Comparison of ENCODE assay signal across 8 mouse cellular contexts in the genomic region with DNA sequence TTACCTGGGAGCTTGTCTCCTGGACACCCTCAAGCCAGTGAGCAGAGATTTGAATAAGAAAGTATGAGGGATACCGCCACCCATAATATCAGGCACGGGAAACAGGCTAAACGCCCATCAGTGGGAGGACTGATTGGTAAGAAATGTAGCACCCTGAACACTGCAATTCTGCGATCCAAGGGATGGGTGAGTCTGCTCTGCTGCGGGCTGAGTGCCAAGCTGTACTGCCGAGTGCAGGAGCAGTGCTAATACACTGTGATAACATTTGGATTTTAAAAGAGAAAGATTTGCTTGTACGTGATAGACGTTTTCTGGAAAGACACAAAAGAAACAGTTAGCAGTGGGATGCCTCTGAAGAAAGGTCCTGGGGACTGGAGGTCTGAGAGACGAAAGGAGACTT. TPM values are rescaled to one million over a fixed set of nuclear protein-coding genes. Genes with fewer than 3 reads are reported as not detected.
DNase-seq lines count a peak whose midpoint lies in the region; ATAC-seq lines count a peak whose summit lies in the region.

No protein-coding gene starts in this region.

- no peaks in the 10 kb centered on the region for H3K9me3 ChIP-seq in midbrain, embryonic 14.5 days (ENCODE audit: control insufficient read depth, low read length)
- H3K9me3 ChIP-seq in midbrain, embryonic 15.5 days, result no peaks in the 10 kb centered on the region
- no peaks in the 10 kb centered on the region for H3K9me3 ChIP-seq in heart, embryonic 16.5 days (replicated peaks; ENCODE audit: control insufficient read depth, low read length)

- no peak overlapping the region for H3K4me2 ChIP-seq in midbrain, embryonic 14.5 days (ENCODE audit: low read length)
- H3K4me2 ChIP-seq in midbrain, embryonic 15.5 days, result no peak overlapping the region
- peak overlapping the region; percentile 38 for H3K4me2 ChIP-seq in heart, embryonic 16.5 days (ENCODE audit: low read depth, low read length)

- H3K9ac ChIP-seq in midbrain, embryonic 14.5 days (replicated peaks; ENCODE audit: low read length), result no peak overlapping the region
- no peak overlapping the region for H3K9ac ChIP-seq in midbrain, embryonic 15.5 days
- peak overlapping the region; percentile 6; the same call in 1 of the 2 replicates for H3K9ac ChIP-seq in heart, embryonic 16.5 days (ENCODE audit: low read length)

- H3K4me1 ChIP-seq in midbrain, embryonic 14.5 days (ENCODE audit: control insufficient read depth, insufficient read depth, low read length), result peaks cover 11% of the 10 kb centered on the region
- H3K4me1 ChIP-seq in midbrain, embryonic 15.5 days, result peaks cover 27% of the 10 kb centered on the region
- peaks cover 33% of the 10 kb centered on the region for H3K4me1 ChIP-seq in heart, embryonic 16.5 days (ENCODE audit: control insufficient read depth, insufficient read depth, low read length)

- H3K36me3 ChIP-seq in midbrain, embryonic 14.5 days (ENCODE audit: control insufficient read depth, insufficient read depth, low read length), result no peaks in the 10 kb centered on the region
- no peaks in the 10 kb centered on the region for H3K36me3 ChIP-seq in midbrain, embryonic 15.5 days (replicated peaks)
- H3K36me3 ChIP-seq in heart, embryonic 16.5 days (ENCODE audit: control insufficient read depth, insufficient read depth), result no peaks in the 10 kb centered on the region

- ATAC-seq in midbrain, embryonic 14.5 days (ENCODE audit: low FRiP score, low TSS enrichment), result no peak
- no peak for ATAC-seq in midbrain, embryonic 15.5 days (replicated peaks)
- peak; percentile 43 for ATAC-seq in heart, embryonic 16.5 days (replicated peaks; ENCODE audit: extremely low read depth, insufficient read depth, low FRiP score)
- ATAC-seq in inflammation-experienced regulatory T-cells, adult 6 months, result no peak

- DNase-seq in gastrocnemius, postnatal 14 days, result peak; percentile 32
- DNase-seq in gastrocnemius, postnatal 25 days, result no peak
- DNase-seq in midbrain, embryonic 14.5 days, result peak; percentile 47
- peak; percentile 57 for DNase-seq in right cerebral cortex, postnatal 4 days
- no peak for DNase-seq in spleen, adult 12 weeks (ENCODE audit: low spot score)

- H3K4me3 ChIP-seq in midbrain, embryonic 14.5 days (replicated peaks; ENCODE audit: low read depth, low read length), result no peak overlapping the region
- H3K4me3 ChIP-seq in midbrain, embryonic 15.5 days, result no peak overlapping the region
- no peak overlapping the region for H3K4me3 ChIP-seq in heart, embryonic 16.5 days (ENCODE audit: low read length)

- no peaks in the 10 kb centered on the region for H3K27me3 ChIP-seq in midbrain, embryonic 14.5 days (ENCODE audit: control insufficient read depth, insufficient read depth, low read length)
- H3K27me3 ChIP-seq in midbrain, embryonic 15.5 days (replicated peaks), result no peaks in the 10 kb centered on the region
- no peaks in the 10 kb centered on the region for H3K27me3 ChIP-seq in heart, embryonic 16.5 days (ENCODE audit: control insufficient read depth, insufficient read depth, low read length)

- 31% methylated on average over 9 of the region's 9 CpGs for WGBS in midbrain, embryonic 14.5 days
- WGBS in midbrain, embryonic 15.5 days, result 29% methylated on average over 9 of the region's 9 CpGs
- 23% methylated on average over 9 of the region's 9 CpGs for WGBS in heart, embryonic 16.5 days

- intact Hi-C loops in gastrocnemius, postnatal 14 days (cut with DNase I; ENCODE audit: low total_unique reads), result no loop called here

- no peak overlapping the region for H3K27ac ChIP-seq in midbrain, embryonic 14.5 days (replicated peaks; ENCODE audit: low read depth, low read length)
- no peak overlapping the region; the same call in 1 of the 2 replicates for H3K27ac ChIP-seq in midbrain, embryonic 15.5 days
- peak overlapping the region; percentile 55 for H3K27ac ChIP-seq in heart, embryonic 16.5 days (ENCODE audit: low read length)

RNA-seq across cellular contexts. Expression of a gene that starts 26.5 kb away (rescaled TPM):
- 1 to 10 TPM; 2.1 to 3.0 TPM for total RNA-seq in gastrocnemius, postnatal 14 days (2021)
- total RNA-seq in gastrocnemius, postnatal 25 days (2021), result 1 to 10 TPM in 1 of 2 experiments, under 1 TPM in 1; 1.00 to 1.7 TPM
- polyA plus RNA-seq in midbrain, embryonic 14.5 days (2014; fragmentation: Nextera tagmentation; extraction: Ambion mirVana), result 16.5 and 17.4 TPM in 2 replicates
- 15.7 and 18.3 TPM in 2 replicates for polyA plus RNA-seq in midbrain, embryonic 15.5 days (2015; fragmentation: Nextera tagmentation; extraction: Ambion mirVana)
- 12.4 and 13.1 TPM in 2 replicates for polyA plus RNA-seq in heart, embryonic 16.5 days (2015; fragmentation: Nextera tagmentation; extraction: Ambion mirVana)
- 1 to 10 TPM; 1.3 to 2.5 (median 2.2) TPM for polyA plus RNA-seq in inflammation-experienced regulatory T-cells, adult 6 months (2017; shearing (Covaris generic))

RNA-seq across cellular contexts. Expression of a gene that starts 29.1 kb away (rescaled TPM):
- 1 to 10 TPM; 6.6 to 6.9 TPM for total RNA-seq in gastrocnemius, postnatal 14 days (2021)
- 1 to 10 TPM; 5.6 to 5.8 TPM for total RNA-seq in gastrocnemius, postnatal 25 days (2021)
- polyA plus RNA-seq in midbrain, embryonic 14.5 days (2014; fragmentation: Nextera tagmentation; extraction: Ambion mirVana), result 13.7 and 14.8 TPM in 2 replicates
- polyA plus RNA-seq in midbrain, embryonic 15.5 days (2015; fragmentation: Nextera tagmentation; extraction: Ambion mirVana), result 13.1 and 14.0 TPM in 2 replicates
- polyA plus RNA-seq in heart, embryonic 16.5 days (2015; fragmentation: Nextera tagmentation; extraction: Ambion mirVana), result 19.7 and 21.0 TPM in 2 replicates
- 10 to 100 TPM in 2 of 3 experiments, 1 to 10 TPM in 1; 4.0 to 15.3 (median 11.7) TPM for polyA plus RNA-seq in inflammation-experienced regulatory T-cells, adult 6 months (2017; shearing (Covaris generic))

RNA-seq across cellular contexts. Expression of a gene that starts 41.5 kb away (rescaled TPM):
- 1 to 10 TPM; 3.6 to 4.1 TPM for total RNA-seq in gastrocnemius, postnatal 14 days (2021)
- total RNA-seq in gastrocnemius, postnatal 25 days (2021), result 1 to 10 TPM; 2.8 to 3.3 TPM
- polyA plus RNA-seq in midbrain, embryonic 14.5 days (2014; fragmentation: Nextera tagmentation; extraction: Ambion mirVana), result 15.4 and 20.2 TPM in 2 replicates
- polyA plus RNA-seq in midbrain, embryonic 15.5 days (2015; fragmentation: Nextera tagmentation; extraction: Ambion mirVana), result 15.4 and 18.3 TPM in 2 replicates
- polyA plus RNA-seq in heart, embryonic 16.5 days (2015; fragmentation: Nextera tagmentation; extraction: Ambion mirVana), result 18.4 and 18.7 TPM in 2 replicates
- polyA plus RNA-seq in inflammation-experienced regulatory T-cells, adult 6 months (2017; shearing (Covaris generic)), result 10 to 100 TPM; 27.9 to 36.4 (median 32.7) TPM

RNA-seq across cellular contexts. Expression of a gene that starts 50.8 kb away (rescaled TPM):
- 10 to 100 TPM; 12.3 to 18.9 TPM for total RNA-seq in gastrocnemius, postnatal 14 days (2021)
- 1 to 10 TPM; 5.7 to 5.9 TPM for total RNA-seq in gastrocnemius, postnatal 25 days (2021)
- polyA plus RNA-seq in midbrain, embryonic 14.5 days (2014; fragmentation: Nextera tagmentation; extraction: Ambion mirVana), result 0.66 and 0.92 TPM in 2 replicates
- polyA plus RNA-seq in midbrain, embryonic 15.5 days (2015; fragmentation: Nextera tagmentation; extraction: Ambion mirVana), result 2.8 and 3.2 TPM in 2 replicates
- 7.1 and 9.8 TPM in 2 replicates for polyA plus RNA-seq in heart, embryonic 16.5 days (2015; fragmentation: Nextera tagmentation; extraction: Ambion mirVana)
- under 1 TPM; 0.21 to 0.50 (median 0.38) TPM for polyA plus RNA-seq in inflammation-experienced regulatory T-cells, adult 6 months (2017; shearing (Covaris generic))

Comparison
In these comparisons a context has a peak if more than half of its experiments do, and no peak if none do; other contexts are left out.
1. DNase-seq: peak in gastrocnemius, postnatal 14 days (single experiment), midbrain, embryonic 14.5 days (single experiment) and right cerebral cortex, postnatal 4 days (single experiment); none in gastrocnemius, postnatal 25 days (single experiment) and spleen, adult 12 weeks (single experiment).